Mouse (Mus musculus): ENCODE results near the gene 4933405L10Rik.
A peak's percentile ranks its signal among the peaks of the same experiment; 100 is the strongest.

The 4933405L10Rik gene

DNA sequence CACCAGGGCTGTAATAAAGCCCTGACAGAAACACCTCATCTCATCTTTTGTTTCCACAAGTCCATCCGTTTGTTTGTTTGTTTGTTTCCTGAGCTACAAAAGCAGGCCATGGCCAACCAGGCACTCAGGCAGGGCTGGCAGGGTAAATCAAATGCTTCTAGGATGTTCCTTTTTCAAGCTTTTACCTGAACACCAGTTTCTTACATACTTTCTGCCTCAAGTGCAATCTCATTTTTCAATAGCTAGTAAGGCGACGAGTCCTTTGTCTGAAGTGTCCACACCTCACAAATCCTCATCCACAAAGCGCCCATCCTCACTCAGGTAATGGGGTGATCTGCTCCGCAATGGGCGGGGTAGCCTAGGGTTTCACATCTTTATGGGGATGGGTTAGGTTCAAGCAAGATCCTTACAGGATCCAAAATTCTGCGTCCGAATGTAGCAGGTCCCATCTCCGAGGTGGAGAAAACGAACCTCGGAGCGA is 50.4 kb downstream of the 4933405L10Rik start:
- DNase-seq: no peak

DNA sequence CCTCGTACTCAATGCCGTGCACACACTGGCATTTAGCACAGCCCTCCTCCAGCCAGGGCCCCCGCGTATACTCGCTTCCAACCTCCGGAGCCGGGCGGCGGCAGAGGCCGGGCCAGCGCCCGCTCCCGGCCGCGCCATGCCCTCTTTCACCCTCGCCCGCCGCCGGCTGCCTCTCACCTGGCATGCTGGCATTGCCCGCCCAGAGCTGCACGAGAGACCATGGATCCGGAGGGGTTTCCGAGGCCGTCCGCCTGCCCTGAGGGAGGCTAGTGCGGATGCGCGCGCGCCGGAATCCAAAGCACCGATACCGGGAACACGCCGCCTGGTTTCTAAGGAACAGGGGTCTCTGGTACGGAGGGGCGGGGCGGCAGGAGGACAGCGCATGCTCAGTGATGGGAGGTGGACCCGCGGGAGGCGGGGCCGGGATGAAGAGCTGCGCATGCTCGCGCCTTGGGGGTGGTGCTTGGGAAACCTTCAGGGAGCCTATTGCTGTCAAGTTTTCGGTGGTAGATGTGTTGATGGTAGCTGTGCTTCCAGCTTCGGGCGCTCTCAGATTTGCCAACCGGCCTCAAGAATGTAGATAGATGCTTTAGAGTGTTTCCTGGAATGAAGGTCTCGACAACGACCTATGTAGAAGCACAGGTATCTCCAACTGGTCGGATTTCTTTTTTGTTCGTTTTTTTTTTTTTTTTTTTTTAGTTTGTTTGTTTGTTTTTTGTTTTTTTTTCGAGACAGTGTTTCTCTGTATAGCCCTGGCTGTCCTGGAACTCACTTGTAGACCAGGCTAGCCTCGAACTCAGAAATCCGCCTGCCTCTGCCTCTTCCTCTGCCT is 51.0 kb downstream of the 4933405L10Rik start, which contains the start of gene Gfod2:
Gfod2 (minus strand) TSS at position 388 of the 832 bp plus-strand sequence.
- DNase-seq: peak; percentile 98 to 99
